Mouse (Mus musculus) limb, embryonic 13.5 days (tissue): ENCODE measurements around the gene Tead2. TPM values are rescaled to one million over a fixed set of nuclear protein-coding genes. Genes with fewer than 3 reads are reported as not detected.

Experiments used
- ATAC-seq: fragments of 200-750 bp; cut with Nextera tagmentation; 2 replicates; pipeline ENCODE4 v1.8.0; 2017; ENCODE audit warnings: low read depth, moderate number of reproducible peaks, moderate TSS enrichment; ENCODE audit not compliant: low FRiP score
- H3K27ac ChIP-seq: fragments of 300-500 bp; sonication (generic); 2 replicates; pipeline ENCODE4 v1.5.1; 2015; ENCODE audit warnings: inconsistent platforms, mild to moderate bottlenecking, moderate library complexity
- H3K27me3 ChIP-seq: fragments of 300-500 bp; sonication (generic); 2 replicates; pipeline ENCODE4 v1.6.1; 2015; ENCODE audit warnings: mild to moderate bottlenecking, inconsistent platforms
- H3K36me3 ChIP-seq: fragments of 300-500 bp; sonication (generic); 2 replicates; pipeline ENCODE4 v1.6.1; 2015; ENCODE audit warnings: inconsistent platforms, mild to moderate bottlenecking, moderate library complexity
- H3K4me1 ChIP-seq: fragments of 300-500 bp; sonication (generic); 2 replicates; pipeline ENCODE4 v1.6.1; 2015; ENCODE audit warnings: inconsistent platforms
- H3K4me2 ChIP-seq: fragments of 300-500 bp; sonication (generic); replicated peaks from 2 replicates; pipeline ENCODE4 v1.6.1; 2015; ENCODE audit warnings: inconsistent platforms, mild to moderate bottlenecking, moderate library complexity
- H3K4me3 ChIP-seq: fragments of 300-500 bp; sonication (generic); 2 replicates; pipeline ENCODE4 v1.5.1; 2015; ENCODE audit warnings: moderate library complexity, mild to moderate bottlenecking, inconsistent platforms
- H3K9ac ChIP-seq: fragments of 300-500 bp; sonication (generic); 2 replicates; pipeline ENCODE4 v1.6.1; 2015; ENCODE audit warnings: mild to moderate bottlenecking, inconsistent platforms
- H3K9me3 ChIP-seq: fragments of 300-500 bp; sonication (generic); 2 replicates; pipeline ENCODE4 v1.6.1; 2016; ENCODE audit warnings: inconsistent platforms
- WGBS: fragments of 180-500 bp; shearing (Covaris S2); methylation state at CpG from one replicate; pipeline ENCODE4 v1.1.7; 2015; 5-methylcytosine and 5-hydroxymethylcytosine counted together
- polyA plus RNA-seq: library from polyadenylated mRNA; unstranded; fragments of >200 nt; fragmentation: Nextera tagmentation; extraction: Ambion mirVana; gene quantifications from 2 replicates; pipeline ENCODE4 v1.2.1, GENCODE M21; 2015

Gene Tead2
- polyA plus RNA-seq, 1 experiment from 2014 or later, result 263 TPM

- no peak for ATAC-seq
- Histone ChIP-seq H3K9me3 (no peaks in the 10 kb centered on the region), H3K36me3 (no peaks in the 10 kb centered on the region), H3K4me2 (no peak overlapping the region), H3K4me1 (peaks cover 13% of the 10 kb centered on the region), H3K4me3 (no peak overlapping the region), H3K27ac (no peak overlapping the region), H3K27me3 (peaks cover 37% of the 10 kb centered on the region), H3K9ac (0 out of 2 replicates have a peak overlapping the region, but pooled peaks have one; percentile 19)
- WGBS, result 85% methylated on average over 7 of the region's 7 CpGs
Measured at GRCm38 (mm10) chr7:45192585-45193310, 22.8 kb upstream of the Tead2 start.

GRCm38 (mm10) chr7:45193406-45193805 is 22.1 kb upstream of the Tead2 start:
- no peak overlapping the region for H3K4me2 ChIP-seq
- no peaks in the 10 kb centered on the region for H3K36me3 ChIP-seq
- no peak for ATAC-seq
- H3K27me3 ChIP-seq, result peaks cover 33% of the 10 kb centered on the region
- no peaks in the 10 kb centered on the region for H3K9me3 ChIP-seq
- 63% methylated on average over 5 of the region's 5 CpGs for WGBS
- no peak overlapping the region; the same call in 1 of the 2 replicates for H3K9ac ChIP-seq
- H3K4me1 ChIP-seq, result peaks cover 13% of the 10 kb centered on the region
- no peak overlapping the region for H3K27ac ChIP-seq
- no peak overlapping the region for H3K4me3 ChIP-seq

GRCm38 (mm10) chr7:45193871-45194785 is 21.4 kb upstream of the Tead2 start:
- no peaks in the 10 kb centered on the region for H3K9me3 ChIP-seq
- H3K27me3 ChIP-seq, result peaks cover 26% of the 10 kb centered on the region
- no peak for ATAC-seq
- no peaks in the 10 kb centered on the region for H3K36me3 ChIP-seq
- H3K4me1 ChIP-seq, result peaks cover 13% of the 10 kb centered on the region
- H3K4me3 ChIP-seq, result no peak overlapping the region
- WGBS, result 69% methylated on average over 17 of the region's 17 CpGs
- H3K27ac ChIP-seq, result no peak overlapping the region
- H3K9ac ChIP-seq, result peak overlapping the region; percentile 19; the same call in 1 of the 2 replicates
- H3K4me2 ChIP-seq, result no peak overlapping the region

- ATAC-seq, result no peak
Measured at GRCm38 (mm10) chr7:45195341-45196175, 20.0 kb upstream of the Tead2 start.

GRCm38 (mm10) chr7:45196176-45196535 is 19.4 kb upstream of the Tead2 start:
- no peaks in the 10 kb centered on the region for H3K36me3 ChIP-seq
- no peaks in the 10 kb centered on the region for H3K9me3 ChIP-seq
- no peak overlapping the region for H3K4me3 ChIP-seq
- no peak overlapping the region for H3K9ac ChIP-seq
- 87% methylated on average over 4 of the region's 4 CpGs for WGBS
- ATAC-seq, result no peak
- peaks cover 12% of the 10 kb centered on the region for H3K4me1 ChIP-seq
- H3K27me3 ChIP-seq, result peaks cover 17% of the 10 kb centered on the region; the same call in 1 of the 2 replicates
- no peak overlapping the region for H3K4me2 ChIP-seq
- H3K27ac ChIP-seq, result no peak overlapping the region

More at GRCm38 (mm10) chr7:45195341-45196175, 20.0 kb upstream of the Tead2 start:
- Histone ChIP-seq H3K4me3 (no peak overlapping the region), H3K27me3 (peaks cover 17% of the 10 kb centered on the region; the same call in 1 of the 2 replicates), H3K4me1 (peaks cover 13% of the 10 kb centered on the region), H3K9me3 (no peaks in the 10 kb centered on the region), H3K36me3 (no peaks in the 10 kb centered on the region), H3K9ac (no peak overlapping the region), H3K4me2 (no peak overlapping the region), H3K27ac (no peak overlapping the region)
- WGBS, result 53% methylated on average over 13 of the region's 13 CpGs

GRCm38 (mm10) chr7:45196994-45197393 is 18.6 kb upstream of the Tead2 start:
- H3K36me3 ChIP-seq, result no peaks in the 10 kb centered on the region
- H3K4me2 ChIP-seq, result no peak overlapping the region
- H3K4me1 ChIP-seq, result peaks cover 4% of the 10 kb centered on the region
- H3K27me3 ChIP-seq, result peaks cover 17% of the 10 kb centered on the region; the same call in 1 of the 2 replicates
- no peak for ATAC-seq
- WGBS, result 68% methylated on average over 5 of the region's 5 CpGs
- H3K27ac ChIP-seq, result no peak overlapping the region
- H3K4me3 ChIP-seq, result no peak overlapping the region
- H3K9ac ChIP-seq, result 0 out of 2 replicates have a peak overlapping the region, but pooled peaks have one; percentile 39
- no peaks in the 10 kb centered on the region for H3K9me3 ChIP-seq

GRCm38 (mm10) chr7:45198435-45198834 is 17.1 kb upstream of the Tead2 start:
- no peaks in the 10 kb centered on the region for H3K36me3 ChIP-seq
- H3K4me1 ChIP-seq, result no peaks in the 10 kb centered on the region
- WGBS, result 13% methylated on average over 5 of the region's 5 CpGs
- no peak overlapping the region for H3K9ac ChIP-seq
- no peak overlapping the region for H3K27ac ChIP-seq
- no peak overlapping the region for H3K4me2 ChIP-seq
- no peak for ATAC-seq
- peaks cover 22% of the 10 kb centered on the region for H3K27me3 ChIP-seq
- H3K4me3 ChIP-seq, result no peak overlapping the region
- no peaks in the 10 kb centered on the region for H3K9me3 ChIP-seq

- WGBS, result 81% methylated on average over 11 of the region's 11 CpGs
- peaks cover 18% of the 10 kb centered on the region for H3K27me3 ChIP-seq
- no peak for ATAC-seq
- no peak overlapping the region for H3K9ac ChIP-seq
- H3K4me2 ChIP-seq, result no peak overlapping the region
- no peaks in the 10 kb centered on the region for H3K4me1 ChIP-seq
- no peak overlapping the region for H3K4me3 ChIP-seq
- H3K27ac ChIP-seq, result no peak overlapping the region
- no peaks in the 10 kb centered on the region for H3K9me3 ChIP-seq
- H3K36me3 ChIP-seq, result no peaks in the 10 kb centered on the region
Measured at GRCm38 (mm10) chr7:45198961-45199360, 16.6 kb upstream of the Tead2 start.

GRCm38 (mm10) chr7:45202654-45203053 is 12.9 kb upstream of the Tead2 start:
- Histone ChIP-seq H3K9ac (no peak overlapping the region), H3K36me3 (no peaks in the 10 kb centered on the region), H3K4me3 (no peak overlapping the region), H3K9me3 (no peaks in the 10 kb centered on the region), H3K4me1 (no peaks in the 10 kb centered on the region), H3K27ac (no peak overlapping the region), H3K4me2 (no peak overlapping the region), H3K27me3 (peaks cover 12% of the 10 kb centered on the region; the same call in 1 of the 2 replicates)
- no peak for ATAC-seq
- 43% methylated on average over 10 of the region's 10 CpGs for WGBS

- WGBS, result 8% methylated on average over 44 of the region's 44 CpGs
- Histone ChIP-seq H3K9ac (peak within 1 kb of the TSS; percentile 53), H3K4me3 (peak within 1 kb of the TSS; percentile 49), H3K4me2 (peak within 1 kb of the TSS; percentile 66), H3K36me3 (no peaks in the 10 kb centered on the region), H3K9me3 (0 out of 2 replicates have a peak, but pooled peaks cover 6% of the 10 kb centered on the region), H3K4me1 (no peaks in the 10 kb centered on the region), H3K27ac (peak within 1 kb of the TSS; percentile 56; the same call in 1 of the 2 replicates), H3K27me3 (peaks cover 17% of the 10 kb centered on the region)
- peak; percentile 97 for ATAC-seq
Measured at GRCm38 (mm10) chr7:45204380-45205143, 11.0 kb upstream of the Tead2 start, which contains the start of gene Ccdc155. TSS of gene Ccdc155 (minus strand) at chr7:45204892.

GRCm38 (mm10) chr7:45208260-45208659 is 7.3 kb upstream of the Tead2 start:
- peaks cover 41% of the 10 kb centered on the region for H3K27me3 ChIP-seq
- H3K9ac ChIP-seq, result no peak overlapping the region
- H3K4me3 ChIP-seq, result no peak overlapping the region
- peaks cover 5% of the 10 kb centered on the region; the same call in 1 of the 2 replicates for H3K4me1 ChIP-seq
- H3K36me3 ChIP-seq, result no peaks in the 10 kb centered on the region
- H3K9me3 ChIP-seq, result 0 out of 2 replicates have a peak, but pooled peaks cover 6% of the 10 kb centered on the region
- 80% methylated on average over 6 of the region's 6 CpGs for WGBS
- no peak overlapping the region for H3K4me2 ChIP-seq
- H3K27ac ChIP-seq, result no peak overlapping the region
- no peak for ATAC-seq
